Mouse (Mus musculus): ENCODE measurements around the gene Elmo1.

Gene Elmo1

GRCm38 (mm10) chr13:20157059-20157458, 66.7 kb downstream of the Elmo1 start:
- no peak for DNase-seq (ENCODE audit: low spot score)

- no peak for DNase-seq (ENCODE audit: low spot score)
Observed at GRCm38 (mm10) chr13:20157529-20157928, 67.1 kb downstream of the Elmo1 start.

GRCm38 (mm10) chr13:20163339-20163954, 73.1 kb downstream of the Elmo1 start:
- DNase-seq (ENCODE audit: low spot score), result no peak

- no peak for DNase-seq (ENCODE audit: low spot score)
Observed at GRCm38 (mm10) chr13:20164837-20165236, 74.4 kb downstream of the Elmo1 start.

- DNase-seq (ENCODE audit: low spot score), result peak; percentile 45
Observed at GRCm38 (mm10) chr13:20173987-20174654, 83.7 kb downstream of the Elmo1 start.

- DNase-seq (ENCODE audit: low spot score), result no peak
Observed at GRCm38 (mm10) chr13:20174655-20175280, 84.4 kb downstream of the Elmo1 start.

- no peak for DNase-seq (ENCODE audit: low spot score)
Observed at GRCm38 (mm10) chr13:20180738-20181137, 90.3 kb downstream of the Elmo1 start.

GRCm38 (mm10) chr13:20181321-20181720, 90.9 kb downstream of the Elmo1 start:
- DNase-seq (ENCODE audit: low spot score), result no peak

GRCm38 (mm10) chr13:20182239-20182825, 91.9 kb downstream of the Elmo1 start:
- no peak for DNase-seq (ENCODE audit: low spot score)

GRCm38 (mm10) chr13:20183512-20184238, 93.3 kb downstream of the Elmo1 start:
- DNase-seq (ENCODE audit: low spot score), result peak; percentile 44

GRCm38 (mm10) chr13:20184239-20185033, 94.0 kb downstream of the Elmo1 start:
- DNase-seq (ENCODE audit: low spot score), result no peak

GRCm38 (mm10) chr13:20185034-20185846, 94.8 kb downstream of the Elmo1 start:
- no peak for DNase-seq (ENCODE audit: low spot score)

- no peak for DNase-seq (ENCODE audit: low spot score)
Observed at GRCm38 (mm10) chr13:20185847-20186213, 95.4 kb downstream of the Elmo1 start.

- no peak for DNase-seq (ENCODE audit: low spot score)
Observed at GRCm38 (mm10) chr13:20187647-20188046, 97.3 kb downstream of the Elmo1 start.

GRCm38 (mm10) chr13:20192009-20192584, 101.7 kb downstream of the Elmo1 start:
- no peak for DNase-seq (ENCODE audit: low spot score)

GRCm38 (mm10) chr13:20200582-20200981, 110.2 kb downstream of the Elmo1 start:
- DNase-seq (ENCODE audit: low spot score), result no peak

- no peak for DNase-seq (ENCODE audit: low spot score)
Observed at GRCm38 (mm10) chr13:20202617-20203016, 112.2 kb downstream of the Elmo1 start.

GRCm38 (mm10) chr13:20204165-20204564, 113.8 kb downstream of the Elmo1 start:
- no peak for DNase-seq (ENCODE audit: low spot score)

- no peak for DNase-seq (ENCODE audit: low spot score)
Observed at GRCm38 (mm10) chr13:20205007-20205745, 114.8 kb downstream of the Elmo1 start.

GRCm38 (mm10) chr13:20205746-20206145, 115.3 kb downstream of the Elmo1 start:
- DNase-seq (ENCODE audit: low spot score), result no peak
